Mouse (Mus musculus): ENCODE data around the gene Mindy1.

Mindy1 gene

GRCm38 (mm10) chr3:95294316-95294715 lies 13.2 kb downstream of the Mindy1 start:
- no peak for DNase-seq (ENCODE audit: low spot score in 2 of 2)

GRCm38 (mm10) chr3:95294718-95295117 lies 13.6 kb downstream of the Mindy1 start:
- DNase-seq (ENCODE audit: low spot score in 2 of 2): no peak

- no peak for DNase-seq (ENCODE audit: low spot score in 2 of 2)
These were observed 14.4 kb downstream of the Mindy1 start for GRCm38 (mm10) chr3:95295321-95296102.

- no peak for DNase-seq (ENCODE audit: low spot score in 2 of 2)
These were observed 14.9 kb downstream of the Mindy1 start for GRCm38 (mm10) chr3:95296103-95296469.

GRCm38 (mm10) chr3:95298018-95298417 lies 16.9 kb downstream of the Mindy1 start:
- DNase-seq (ENCODE audit: low spot score in 2 of 2): no peak

GRCm38 (mm10) chr3:95301204-95301796 lies 20.2 kb downstream of the Mindy1 start:
- DNase-seq (ENCODE audit: low spot score in 2 of 2): no peak

GRCm38 (mm10) chr3:95306244-95306643 lies 25.1 kb downstream of the Mindy1 start:
- DNase-seq (ENCODE audit: low spot score in 2 of 2): no peak

GRCm38 (mm10) chr3:95307100-95307499 lies 26.0 kb downstream of the Mindy1 start, which contains the start of gene Anxa9:
TSS of gene Anxa9 (minus strand) at chr3:95307176.
- no peak for DNase-seq (ENCODE audit: low spot score in 2 of 2)

- no peak for DNase-seq (ENCODE audit: low spot score in 2 of 2)
These were observed 29.4 kb downstream of the Mindy1 start for GRCm38 (mm10) chr3:95310496-95310895.

GRCm38 (mm10) chr3:95310968-95311882 lies 30.1 kb downstream of the Mindy1 start:
- peak; percentile 65 to 72 for DNase-seq (ENCODE audit: low spot score in 2 of 2)

GRCm38 (mm10) chr3:95312623-95313022 lies 31.5 kb downstream of the Mindy1 start:
- no peak for DNase-seq (ENCODE audit: low spot score in 2 of 2)

- DNase-seq (ENCODE audit: low spot score in 2 of 2): no peak
These were observed 32.3 kb downstream of the Mindy1 start for GRCm38 (mm10) chr3:95313476-95313875.

- no peak for DNase-seq (ENCODE audit: low spot score in 2 of 2)
These were observed 32.9 kb downstream of the Mindy1 start for GRCm38 (mm10) chr3:95314075-95314474.

GRCm38 (mm10) chr3:95314486-95315093 lies 33.4 kb downstream of the Mindy1 start, which contains the start of gene Cers2:
TSS of gene Cers2 (plus strand) at chr3:95314791.
- peak; percentile 33 to 40 for DNase-seq (ENCODE audit: low spot score in 2 of 2)

- peak; percentile 82 to 86 for DNase-seq (ENCODE audit: low spot score in 2 of 2)
These were observed 34.1 kb downstream of the Mindy1 start for GRCm38 (mm10) chr3:95315094-95315843.

GRCm38 (mm10) chr3:95315844-95316550 lies 34.9 kb downstream of the Mindy1 start:
- DNase-seq (ENCODE audit: low spot score in 2 of 2): no peak

GRCm38 (mm10) chr3:95317414-95318080 lies 36.4 kb downstream of the Mindy1 start:
- peak; percentile 70 to 79 for DNase-seq (ENCODE audit: low spot score in 2 of 2)

- DNase-seq (ENCODE audit: low spot score in 2 of 2): no peak
These were observed 37.4 kb downstream of the Mindy1 start for GRCm38 (mm10) chr3:95318548-95318947.

- DNase-seq (ENCODE audit: low spot score in 2 of 2): no peak
These were observed 38.0 kb downstream of the Mindy1 start for GRCm38 (mm10) chr3:95319110-95319509.
